7 mouse cellular contexts compared by ENCODE assay signal in genomic region chrX:42033111-42033693, GRCm38 (mm10). TPM values are rescaled to one million over a fixed set of nuclear protein-coding genes. Genes with fewer than 3 reads are reported as not detected.
DNase-seq lines count a peak whose midpoint lies in the region; ATAC-seq and TF ChIP-seq lines count a peak whose summit lies in the region.

No protein-coding gene starts in this region.

- no peak overlapping the region for H3K4me3 ChIP-seq in small intestine, adult 2 months (ENCODE audit: low read depth, low read length)

- peak; percentile 70 for DNase-seq in ZHBTc4 (ENCODE audit: low read depth, low spot score)
- peak; percentile 81 to 84 for DNase-seq in cerebellum, postnatal 14 days
- DNase-seq in frontal cortex, postnatal 36 days (ENCODE audit: low spot score in 2 of 2) = peak; percentile 57 to 58
- peak; percentile 10 for DNase-seq in hindlimb bud, embryonic 11.5 days (ENCODE audit: extremely low spot score, low read depth, low spot score)
- peak; percentile 41 to 68 for DNase-seq in left cerebral cortex, postnatal 10 days (ENCODE audit: extremely low spot score in 1 of 2, low spot score in 2 of 2)

- ATAC-seq in megakaryocyte-erythroid progenitor cell, adult 5-6 weeks (replicated peaks; ENCODE audit: low FRiP score, low TSS enrichment, poor library complexity, severe bottlenecking) = peak; percentile 84

- no peaks in the 10 kb centered on the region for H3K36me3 ChIP-seq in small intestine, adult 2 months (ENCODE audit: control insufficient read depth, insufficient read depth, low read length)

- TF ChIP-seq CTCF in small intestine, adult 2 months (IDR thresholded peaks at IDR 0.05; ENCODE audit: extremely low read depth, insufficient read length, insufficient replicate concordance, low read depth, low read length) = peak; percentile 71; the same call in 1 of the 2 replicates

- H3K4me1 ChIP-seq in small intestine, adult 2 months (ENCODE audit: control insufficient read depth, insufficient read depth, insufficient read length, low read length) = peaks cover 5% of the 10 kb centered on the region; the same call in 1 of the 2 replicates

- no peak overlapping the region for H3K27ac ChIP-seq in small intestine, adult 2 months (ENCODE audit: insufficient read depth, low read depth, low read length)

- WGBS in small intestine, adult 2 months = 23% methylated on average over 8 of the region's 8 CpGs

- H3K27me3 ChIP-seq in small intestine, adult 2 months (ENCODE audit: control insufficient read depth, insufficient read depth, low read length) = no peaks in the 10 kb centered on the region

- no peak for TF ChIP-seq POLR2A in small intestine, adult 2 months (IDR thresholded peaks at IDR 0.05; ENCODE audit: low read depth, low read length)

- intact Hi-C loops in left cerebral cortex, postnatal 10 days (cut with DNase I) = loop anchor here (5.0 to 10.0 kb wide), 2 partner anchors 114 to 222 kb away; partner anchors contain the start of gene Stag2

RNA-seq across cellular contexts. Expression of gene Xiap, which starts 26.3 kb away (rescaled TPM):
- 10 to 100 TPM; 46.1 to 53.5 TPM for total RNA-seq in left cerebral cortex, postnatal 10 days (2021)
- 25.4 and 30.4 TPM in 2 replicates for total RNA-seq in megakaryocyte-erythroid progenitor cell, adult 5-6 weeks (2014; fragmentation: Nextera tagmentation)
- total RNA-seq in megakaryocyte-erythroid progenitor cell, adult 5-6 weeks (2017) = 31.5 and 35.6 TPM in 2 replicates
- polyA plus RNA-seq in small intestine, adult 2 months (2012; rRNA removed) = 2.3 and 9.3 TPM in 2 replicates

Comparison
In these comparisons a context has a peak if more than half of its experiments do, and no peak if none do; other contexts are left out.
1. DNase-seq: peak in every context shown above with its lines; median percentile 82 in cerebellum, postnatal 14 days; 70 in ZHBTc4; 58 in frontal cortex, postnatal 36 days; 54 in left cerebral cortex, postnatal 10 days; 10 in hindlimb bud, embryonic 11.5 days.